Mouse (Mus musculus) heart, embryonic 12.5 days (tissue): ENCODE data around the gene Actl7b. TPM values are rescaled to one million over a fixed set of nuclear protein-coding genes. Genes with fewer than 3 reads are reported as not detected.

ENCODE experiments used
- ATAC-seq: fragments of 200-750 bp; cut with Nextera tagmentation; 2 replicates; pipeline ENCODE4 v1.8.0; 2017; ENCODE audit warnings: moderate TSS enrichment, moderate library complexity; ENCODE audit not compliant: insufficient number of reproducible peaks, low FRiP score
- H3K27ac ChIP-seq: fragments of 300-500 bp; sonication (generic); 2 replicates; pipeline ENCODE4 v1.5.1; 2016; ENCODE audit warnings: mild to moderate bottlenecking, moderate library complexity; ENCODE audit not compliant: poor library complexity, severe bottlenecking
- H3K27me3 ChIP-seq: fragments of 300-500 bp; sonication (generic); replicated peaks from 2 replicates; pipeline ENCODE4 v1.6.1; 2016; ENCODE audit warnings: mild to moderate bottlenecking, moderate library complexity
- H3K36me3 ChIP-seq: fragments of 300-500 bp; sonication (generic); 2 replicates; pipeline ENCODE4 v1.6.1; 2016; ENCODE audit warnings: mild to moderate bottlenecking, moderate library complexity
- H3K4me1 ChIP-seq: fragments of 300-500 bp; sonication (generic); replicated peaks from 2 replicates; pipeline ENCODE4 v1.6.1; 2016; ENCODE audit warnings: mild to moderate bottlenecking
- H3K4me2 ChIP-seq: fragments of 300-500 bp; sonication (generic); 2 replicates; pipeline ENCODE4 v1.6.1; 2016; ENCODE audit warnings: mild to moderate bottlenecking, moderate library complexity
- H3K4me3 ChIP-seq: fragments of 300-500 bp; sonication (generic); 2 replicates; pipeline ENCODE4 v1.5.1; 2016; ENCODE audit warnings: mild to moderate bottlenecking
- H3K9ac ChIP-seq: fragments of 300-500 bp; sonication (generic); 2 replicates; pipeline ENCODE4 v1.6.1; 2016; ENCODE audit warnings: mild to moderate bottlenecking, moderate library complexity
- H3K9me3 ChIP-seq: fragments of 300-500 bp; sonication (generic); replicated peaks from 2 replicates; pipeline ENCODE4 v1.6.1; 2016; ENCODE audit warnings: mild to moderate bottlenecking, moderate library complexity
- WGBS: fragments of 180-500 bp; shearing (Covaris S2); methylation state at CpG from one replicate; pipeline ENCODE4 v1.1.7; 2016; 5-methylcytosine and 5-hydroxymethylcytosine counted together
- polyA plus RNA-seq: library from polyadenylated mRNA; unstranded; fragments of >200 nt; fragmentation: Nextera tagmentation; extraction: Ambion mirVana; gene quantifications from 2 replicates; pipeline ENCODE4 v1.2.1, GENCODE M21; 2016

The Actl7b gene
- polyA plus RNA-seq, 1 experiment from 2014 or later: not detected

GRCm38 (mm10) chr4:56713155-56713554 is 28.1 kb downstream of the Actl7b start:
- ATAC-seq: no peak
- Histone ChIP-seq H3K4me2 (no peak overlapping the region), H3K36me3 (no peaks in the 10 kb centered on the region), H3K27me3 (no peaks in the 10 kb centered on the region), H3K27ac (no peak overlapping the region), H3K9ac (no peak overlapping the region), H3K4me1 (peaks cover 14% of the 10 kb centered on the region), H3K4me3 (no peak overlapping the region), H3K9me3 (no peaks in the 10 kb centered on the region)
- 89% methylated on average over 3 of the region's 3 CpGs for WGBS

GRCm38 (mm10) chr4:56702234-56702633 is 39.0 kb downstream of the Actl7b start:
- ATAC-seq: no peak
- no peak overlapping the region for H3K9ac ChIP-seq
- 31% methylated on average over 10 of the region's 10 CpGs for WGBS

GRCm38 (mm10) chr4:56698671-56699070 is 42.6 kb downstream of the Actl7b start:
- no peak overlapping the region for H3K4me2 ChIP-seq
- WGBS: 13% methylated on average over 5 of the region's 5 CpGs
- H3K27me3 ChIP-seq: no peaks in the 10 kb centered on the region
- no peak overlapping the region for H3K27ac ChIP-seq
- H3K4me1 ChIP-seq: peaks cover 4% of the 10 kb centered on the region; the same call in 1 of the 2 replicates
- H3K9me3 ChIP-seq: no peaks in the 10 kb centered on the region
- ATAC-seq: no peak; the same call in 1 of the 2 replicates
- H3K4me3 ChIP-seq: no peak overlapping the region
- no peaks in the 10 kb centered on the region for H3K36me3 ChIP-seq
- H3K9ac ChIP-seq: no peak overlapping the region

More at GRCm38 (mm10) chr4:56702234-56702633, 39.0 kb downstream of the Actl7b start:
- no peak overlapping the region for H3K27ac ChIP-seq
- no peaks in the 10 kb centered on the region for H3K9me3 ChIP-seq
- no peaks in the 10 kb centered on the region for H3K27me3 ChIP-seq
- H3K4me1 ChIP-seq: peaks cover 4% of the 10 kb centered on the region; the same call in 1 of the 2 replicates
- no peak overlapping the region for H3K4me2 ChIP-seq
- H3K36me3 ChIP-seq: no peaks in the 10 kb centered on the region
- no peak overlapping the region for H3K4me3 ChIP-seq

GRCm38 (mm10) chr4:56696401-56696800 is 44.8 kb downstream of the Actl7b start:
- Histone ChIP-seq H3K36me3 (no peaks in the 10 kb centered on the region), H3K9ac (no peak overlapping the region), H3K27ac (no peak overlapping the region), H3K4me3 (no peak overlapping the region), H3K9me3 (no peaks in the 10 kb centered on the region), H3K4me2 (no peak overlapping the region), H3K27me3 (no peaks in the 10 kb centered on the region), H3K4me1 (peaks cover 4% of the 10 kb centered on the region; the same call in 1 of the 2 replicates)
- no peak for ATAC-seq
- WGBS: 79% methylated on average over 7 of the region's 7 CpGs

Other genes with a start within 250 kb of the Actl7b start
- gene Gm26657, start 1.4 kb downstream of the Actl7b start, polyA plus RNA-seq: not detected in 2 replicates
- not detected in 2 replicates for gene Actl7a, start 2.0 kb upstream of the Actl7b start, polyA plus RNA-seq
- gene Elp1, start 60.9 kb upstream of the Actl7b start, polyA plus RNA-seq: 48.6 and 49.4 TPM in 2 replicates
- 12.2 and 14.6 TPM in 2 replicates for gene Fam206a, start 60.9 kb upstream of the Actl7b start, polyA plus RNA-seq
- gene Ctnnal1, start 123.7 kb upstream of the Actl7b start, polyA plus RNA-seq: 20.5 and 21.7 TPM in 2 replicates
- gene Tmem245, start 206.0 kb upstream of the Actl7b start, polyA plus RNA-seq: 21.3 and 23.1 TPM in 2 replicates
- gene Frrs1l, start 248.9 kb upstream of the Actl7b start, polyA plus RNA-seq: 0.27 and 0.42 TPM in 2 replicates